In genomic region chr5:21035689-21036480, GRCm38 (mm10) we compare ENCODE assay signal across 28 mouse cellular contexts. TPM values are rescaled to one million over a fixed set of nuclear protein-coding genes. Genes with fewer than 3 reads are reported as not detected.
DNase-seq lines count a peak whose midpoint lies in the region; ATAC-seq and TF ChIP-seq lines count a peak whose summit lies in the region.
"Had no signal": no experiment of that assay in that cellular context is flagged by ENCODE, and none has a peak within 500 bp of the region (broad histone marks: within the 10 kb centered on the region; RNA-seq: fewer than 3 reads in every experiment).

No protein-coding gene starts in this region.

- H3K36me3 ChIP-seq in midbrain, postnatal 0 days (ENCODE audit: insufficient read depth, low read length), result no peaks in the 10 kb centered on the region
- no peaks in the 10 kb centered on the region for H3K36me3 ChIP-seq in hindbrain, embryonic 16.5 days (ENCODE audit: control insufficient read depth, insufficient read depth, low read length)
- H3K36me3 ChIP-seq: embryonic facial prominence, embryonic 13.5 days; forebrain, embryonic 12.5 days; heart, embryonic 10.5 days; hindbrain, embryonic 15.5 days; intestine, embryonic 15.5 days; kidney, embryonic 15.5 days; limb, embryonic 12.5 days; stomach, embryonic 15.5 days had no signal

- H3K9ac ChIP-seq in midbrain, postnatal 0 days (replicated peaks; ENCODE audit: low read length, poor library complexity, severe bottlenecking), result no peak overlapping the region
- no peak overlapping the region for H3K9ac ChIP-seq in hindbrain, embryonic 16.5 days (ENCODE audit: low read depth, low read length)
- H3K9ac ChIP-seq: embryonic facial prominence, embryonic 13.5 days; forebrain, embryonic 12.5 days; hindbrain, embryonic 15.5 days; intestine, embryonic 15.5 days; kidney, embryonic 15.5 days; limb, embryonic 12.5 days; stomach, embryonic 15.5 days had no signal

- no peak for TF ChIP-seq POLR2A in cortical plate, adult 2 months (IDR thresholded peaks at IDR 0.05; ENCODE audit: extremely low read depth, insufficient read depth, low read length)

- 89% methylated on average over 7 of the region's 7 CpGs for WGBS in midbrain, postnatal 0 days
- 82% methylated on average over 7 of the region's 7 CpGs for WGBS in hindbrain, embryonic 16.5 days

- peaks cover 6% of the 10 kb centered on the region; the same call in 1 of the 2 replicates for H3K4me1 ChIP-seq in cortical plate, adult 2 months (ENCODE audit: control insufficient read depth, insufficient read depth, low read length)
- H3K4me1 ChIP-seq in midbrain, postnatal 0 days (ENCODE audit: insufficient read depth, low read length), result no peaks in the 10 kb centered on the region
- H3K4me1 ChIP-seq in hindbrain, embryonic 16.5 days (ENCODE audit: control insufficient read depth, insufficient read depth, low read depth, low read length), result peaks cover 10% of the 10 kb centered on the region

- H3K27me3 ChIP-seq in midbrain, postnatal 0 days (ENCODE audit: insufficient read depth, low read length), result no peaks in the 10 kb centered on the region
- no peaks in the 10 kb centered on the region for H3K27me3 ChIP-seq in hindbrain, embryonic 16.5 days (replicated peaks; ENCODE audit: control insufficient read depth, insufficient read depth, low read length)
- H3K27me3 ChIP-seq: embryonic facial prominence, embryonic 13.5 days; forebrain, embryonic 12.5 days; hindbrain, embryonic 15.5 days; intestine, embryonic 15.5 days; kidney, embryonic 15.5 days; limb, embryonic 12.5 days; stomach, embryonic 15.5 days had no signal

- DNase-seq in 416B (ENCODE audit: low read depth) (peak; percentile 76), A20 (ENCODE audit: low read depth, low spot score) (peak; percentile 38)
- DNase-seq in midbrain, postnatal 0 days (ENCODE audit: low spot score), result no peak
- no peak for DNase-seq in ovary, postnatal 10 days (ENCODE audit: low spot score)
- DNase-seq: adrenal gland, adult 2 months; cerebellum, adult 11-12 months; cerebellum, postnatal 10 days; embryo, embryonic 11 days; gastrocnemius, postnatal 36 days; heart, postnatal 4 days; lung, adult 18-20 months; lung, postnatal 36 days; retina, postnatal 1 day; thymus, adult 18-20 months had no signal

- TF ChIP-seq CTCF in cortical plate, adult 2 months (IDR thresholded peaks at IDR 0.05; ENCODE audit: extremely low read depth, insufficient read depth, low read length), result no peak
- no peak for TF ChIP-seq CTCF in midbrain, postnatal 0 days (IDR thresholded peaks at IDR 0.05)

- H3K4me3 ChIP-seq in cortical plate, adult 2 months (ENCODE audit: insufficient read depth, low read length), result no peak overlapping the region
- no peak overlapping the region for H3K4me3 ChIP-seq in midbrain, postnatal 0 days (ENCODE audit: low read depth, low read length)
- H3K4me3 ChIP-seq in hindbrain, embryonic 16.5 days (ENCODE audit: low read length), result no peak overlapping the region
- H3K4me3 ChIP-seq: embryonic facial prominence, embryonic 13.5 days; erythroblast, embryonic 14.5 days; forebrain, embryonic 12.5 days; heart, embryonic 10.5 days; hindbrain, embryonic 15.5 days; intestine, embryonic 15.5 days; kidney, embryonic 15.5 days; limb, embryonic 12.5 days; stomach, embryonic 15.5 days had no signal

- peak; percentile 96 for ATAC-seq in megakaryocyte progenitor cell, adult 5-6 weeks (replicated peaks; ENCODE audit: poor library complexity)
- no peak for ATAC-seq in midbrain, postnatal 0 days (ENCODE audit: low FRiP score)
- ATAC-seq in hindbrain, embryonic 16.5 days, result no peak
- ATAC-seq: intestine, embryonic 15.5 days had no signal

- H3K4me2 ChIP-seq in midbrain, postnatal 0 days (ENCODE audit: low read depth, low read length, poor library complexity, severe bottlenecking), result no peak overlapping the region
- no peak overlapping the region for H3K4me2 ChIP-seq in hindbrain, embryonic 16.5 days (ENCODE audit: low read length)
- H3K4me2 ChIP-seq: embryonic facial prominence, embryonic 13.5 days; forebrain, embryonic 12.5 days; hindbrain, embryonic 15.5 days; intestine, embryonic 15.5 days; kidney, embryonic 15.5 days; limb, embryonic 12.5 days; liver, embryonic 11.5 days; midbrain, embryonic 11.5 days; stomach, embryonic 15.5 days had no signal

- H3K27ac ChIP-seq in cortical plate, adult 2 months (ENCODE audit: insufficient read depth, low read length), result 0 out of 2 replicates have a peak overlapping the region, but pooled peaks have one; percentile 17
- H3K27ac ChIP-seq in midbrain, postnatal 0 days (ENCODE audit: low read depth, low read length), result no peak overlapping the region
- H3K27ac ChIP-seq in hindbrain, embryonic 16.5 days (ENCODE audit: low read depth, low read length), result no peak overlapping the region
- H3K27ac ChIP-seq: embryonic facial prominence, embryonic 13.5 days; forebrain, embryonic 12.5 days; heart, embryonic 10.5 days; hindbrain, embryonic 15.5 days; intestine, embryonic 15.5 days; kidney, embryonic 15.5 days; limb, embryonic 12.5 days; stomach, embryonic 15.5 days had no signal

- H3K9me3 ChIP-seq in midbrain, postnatal 0 days (ENCODE audit: low read length), result no peaks in the 10 kb centered on the region
- no peaks in the 10 kb centered on the region for H3K9me3 ChIP-seq in hindbrain, embryonic 16.5 days (ENCODE audit: control insufficient read depth, low read length)
- H3K9me3 ChIP-seq: embryonic facial prominence, embryonic 13.5 days; forebrain, embryonic 12.5 days; heart, embryonic 10.5 days; hindbrain, embryonic 15.5 days; intestine, embryonic 15.5 days; kidney, embryonic 15.5 days; limb, embryonic 12.5 days; stomach, embryonic 15.5 days had no signal

RNA-seq across cellular contexts. Expression of gene Ptpn12, which starts 19.8 kb away (rescaled TPM):
- polyA plus RNA-seq in cortical plate, adult 2 months (2012; rRNA removed), result 54.2 and 58.6 TPM in 2 replicates
- total RNA-seq in megakaryocyte progenitor cell, adult 5-6 weeks (2015), result 63.4 and 71.3 TPM in 2 replicates
- 24.4 and 25.0 TPM in 2 replicates for total RNA-seq in megakaryocyte progenitor cell, adult 5-6 weeks (2017)
- 28.2 and 33.1 TPM in 2 replicates for total RNA-seq in midbrain, postnatal 0 days (2014; rRNA removed)
- polyA plus RNA-seq in midbrain, postnatal 0 days (2015; fragmentation: Nextera tagmentation; extraction: Ambion mirVana), result 9.2 and 10.8 TPM in 2 replicates
- 18.6 and 24.9 TPM in 2 replicates for polyA plus RNA-seq in hindbrain, embryonic 16.5 days (2015; fragmentation: Nextera tagmentation; extraction: Ambion mirVana)

Comparison
In these comparisons a context has a peak if more than half of its experiments do, and no peak if none do; other contexts are left out.
1. DNase-seq: peak in 416B (single experiment) and A20 (single experiment); none in midbrain, postnatal 0 days (single experiment) and ovary, postnatal 10 days (single experiment).